Mouse (Mus musculus) lung, embryonic 16.5 days (tissue): ENCODE results near the gene Rab11fip2. TPM values are rescaled to one million over a fixed set of nuclear protein-coding genes. Genes with fewer than 3 reads are reported as not detected.
A peak's percentile ranks its signal among the peaks of the same experiment; 100 is the strongest.

Experiments used
- ATAC-seq: fragments of 200-750 bp; cut with Nextera tagmentation; 2 replicates; pipeline ENCODE4 v1.8.0; 2017; ENCODE audit warnings: low read depth, mild to moderate bottlenecking, moderate library complexity
- H3K27ac ChIP-seq: fragments of 300-500 bp; sonication (generic); 2 replicates; pipeline ENCODE4 v1.5.1; 2014; ENCODE audit warnings: mild to moderate bottlenecking, control low read depth, low read length
- H3K27me3 ChIP-seq: fragments of 300-500 bp; sonication (generic); 2 replicates; pipeline ENCODE4 v1.6.1; 2014; ENCODE audit warnings: low read depth, low read length, mixed read lengths; ENCODE audit not compliant: control insufficient read depth, insufficient read depth
- H3K36me3 ChIP-seq: fragments of 300-500 bp; sonication (generic); 2 replicates; pipeline ENCODE4 v1.6.1; 2014; ENCODE audit warnings: low read length; ENCODE audit not compliant: control insufficient read depth, insufficient read depth
- H3K4me1 ChIP-seq: fragments of 300-500 bp; sonication (generic); replicated peaks from 2 replicates; pipeline ENCODE4 v1.6.1; 2014; ENCODE audit warnings: low read length, mixed read lengths; ENCODE audit not compliant: control insufficient read depth, insufficient read depth
- H3K4me2 ChIP-seq: fragments of 300-500 bp; sonication (generic); 2 replicates; pipeline ENCODE4 v1.6.1; 2014; ENCODE audit warnings: low read depth, low read length, control low read depth
- H3K4me3 ChIP-seq: fragments of 300-500 bp; sonication (generic); 2 replicates; pipeline ENCODE4 v1.5.1; 2014; ENCODE audit warnings: mild to moderate bottlenecking, low read length, control low read depth
- H3K9ac ChIP-seq: fragments of 300-500 bp; sonication (generic); 2 replicates; pipeline ENCODE4 v1.6.1; 2014; ENCODE audit warnings: low read length, control low read depth
- H3K9me3 ChIP-seq: fragments of 300-500 bp; sonication (generic); 2 replicates; pipeline ENCODE4 v1.6.1; 2016; ENCODE audit warnings: low read length; ENCODE audit not compliant: control insufficient read depth
- WGBS: fragments of 180-500 bp; shearing (Covaris S2); extraction: QIAGEN DNeasy Blood & Tissue Kit; methylation state at CpG from one replicate; pipeline ENCODE4 v1.1.7; 2014; 5-methylcytosine and 5-hydroxymethylcytosine counted together
- polyA plus RNA-seq: library from polyadenylated mRNA; unstranded; fragments of >200 nt; fragmentation: Nextera tagmentation; extraction: Ambion mirVana; gene quantifications from 2 replicates; pipeline ENCODE4 v1.2.1, GENCODE M21; 2015

Rab11fip2 gene
- polyA plus RNA-seq: 2.9 and 3.4 TPM in 2 replicates

- WGBS: 0% methylated on average over 45 of the region's 72 CpGs
- H3K4me2 ChIP-seq: peak within 1 kb of the TSS; percentile 75
- peak within 1 kb of the TSS; percentile 80 for H3K4me3 ChIP-seq
- H3K9ac ChIP-seq: peak within 1 kb of the TSS; percentile 92
- H3K4me1 ChIP-seq: peaks cover 6% of the 10 kb centered on the region
- peak; percentile 97 for ATAC-seq
- H3K27me3 ChIP-seq: no peaks in the 10 kb centered on the region
- no peaks in the 10 kb centered on the region for H3K36me3 ChIP-seq
- H3K9me3 ChIP-seq: no peaks in the 10 kb centered on the region
- H3K27ac ChIP-seq: peak within 1 kb of the TSS; percentile 84
Observed at GRCm38 (mm10) chr19:59943322-59943871, at the start of gene Rab11fip2. Gene Rab11fip2 (minus strand): TSS chr19:59943654.

- H3K27me3 ChIP-seq: no peaks in the 10 kb centered on the region
- H3K4me1 ChIP-seq: no peaks in the 10 kb centered on the region
- H3K9ac ChIP-seq: no peak overlapping the region
- 81% methylated on average over 1 of the region's 1 CpGs for WGBS
- no peak overlapping the region for H3K4me3 ChIP-seq
- H3K27ac ChIP-seq: no peak overlapping the region
- H3K9me3 ChIP-seq: no peaks in the 10 kb centered on the region
- ATAC-seq: no peak
- no peak overlapping the region for H3K4me2 ChIP-seq
- H3K36me3 ChIP-seq: no peaks in the 10 kb centered on the region
Observed at GRCm38 (mm10) chr19:59981588-59981987, 38.1 kb upstream of the Rab11fip2 start.

DNA sequence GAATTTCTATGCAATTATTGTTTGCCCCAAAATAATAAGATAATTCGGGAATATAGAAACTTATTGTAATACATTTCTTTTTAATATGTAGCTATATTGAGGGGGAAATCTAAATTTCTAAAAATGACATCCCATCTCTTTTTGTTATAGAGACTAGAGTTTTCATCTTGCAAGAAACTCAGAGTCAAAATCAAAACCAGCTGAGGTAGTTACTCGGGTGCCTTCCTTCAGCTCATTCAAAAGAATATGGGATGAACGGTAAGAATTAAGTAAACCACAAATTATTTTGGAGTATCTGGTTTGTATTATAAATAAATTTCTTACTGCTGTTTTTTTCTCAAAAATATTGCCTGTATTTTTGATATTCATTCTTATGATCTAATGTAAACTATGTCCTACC is 11.5 kb upstream of the Rab11fip2 start:
- ATAC-seq: no peak
- Histone ChIP-seq H3K4me3 (no peak overlapping the region), H3K27ac (no peak overlapping the region), H3K9ac (no peak overlapping the region), H3K27me3 (no peaks in the 10 kb centered on the region), H3K36me3 (no peaks in the 10 kb centered on the region), H3K4me2 (no peak overlapping the region), H3K4me1 (no peaks in the 10 kb centered on the region), H3K9me3 (no peaks in the 10 kb centered on the region)
- WGBS: 78% methylated on average over 3 of the region's 3 CpGs

DNA sequence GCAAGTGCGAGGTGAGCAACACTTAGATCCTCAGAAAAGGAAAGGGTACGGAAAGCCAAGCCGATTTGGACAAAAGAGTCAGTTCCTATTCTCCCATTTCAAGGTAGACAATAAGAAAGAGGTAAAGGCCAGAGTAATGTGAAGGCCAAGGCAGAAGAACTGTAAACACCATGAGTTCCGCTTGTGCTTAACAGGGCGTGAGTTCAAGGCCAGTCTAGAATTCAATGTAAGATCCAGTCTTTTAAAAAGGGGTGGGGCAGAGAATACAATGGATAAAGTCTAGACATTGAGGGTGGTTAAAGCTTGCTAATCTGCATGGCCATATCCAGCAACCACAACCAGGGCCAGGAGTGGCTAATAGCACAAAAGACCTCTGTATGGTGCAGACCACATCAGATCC is 6.3 kb upstream of the Rab11fip2 start:
- 81% methylated on average over 5 of the region's 5 CpGs for WGBS
- Histone ChIP-seq H3K27me3 (no peaks in the 10 kb centered on the region), H3K4me3 (no peak overlapping the region), H3K4me2 (no peak overlapping the region), H3K27ac (no peak overlapping the region), H3K9ac (no peak overlapping the region), H3K36me3 (no peaks in the 10 kb centered on the region), H3K9me3 (no peaks in the 10 kb centered on the region), H3K4me1 (no peaks in the 10 kb centered on the region)
- no peak for ATAC-seq

GRCm38 (mm10) chr19:59942716-59943321 is 635 bp downstream of the Rab11fip2 start:
- Histone ChIP-seq H3K27me3 (no peaks in the 10 kb centered on the region), H3K9me3 (no peaks in the 10 kb centered on the region), H3K9ac (peak overlapping the region; percentile 92), H3K4me1 (peaks cover 6% of the 10 kb centered on the region), H3K4me2 (peak overlapping the region; percentile 75), H3K27ac (peak overlapping the region; percentile 84), H3K4me3 (peak overlapping the region; percentile 80), H3K36me3 (no peaks in the 10 kb centered on the region)
- 3% methylated on average over 26 of the region's 27 CpGs for WGBS
- peak; percentile 86 for ATAC-seq

DNA sequence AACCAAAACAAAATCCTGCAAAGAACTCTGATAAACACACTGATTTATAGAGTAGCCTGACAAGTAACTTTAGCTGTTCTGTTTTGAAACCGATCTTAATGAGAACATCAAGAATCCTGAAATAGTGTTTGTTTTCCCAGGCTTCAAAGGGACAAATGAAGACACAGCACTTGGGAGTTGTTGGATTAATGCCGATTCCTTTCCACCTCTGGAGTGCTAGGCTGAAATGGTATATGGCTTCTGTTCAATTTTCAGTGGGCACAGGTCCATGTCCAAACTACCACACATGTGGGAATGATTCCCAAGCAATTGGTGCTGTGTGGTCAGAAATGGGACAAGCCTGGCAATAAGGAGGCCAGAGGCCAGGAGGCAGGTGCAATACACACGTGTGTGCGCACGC is 3.7 kb downstream of the Rab11fip2 start:
- no peak for ATAC-seq
- no peaks in the 10 kb centered on the region for H3K36me3 ChIP-seq

DNA sequence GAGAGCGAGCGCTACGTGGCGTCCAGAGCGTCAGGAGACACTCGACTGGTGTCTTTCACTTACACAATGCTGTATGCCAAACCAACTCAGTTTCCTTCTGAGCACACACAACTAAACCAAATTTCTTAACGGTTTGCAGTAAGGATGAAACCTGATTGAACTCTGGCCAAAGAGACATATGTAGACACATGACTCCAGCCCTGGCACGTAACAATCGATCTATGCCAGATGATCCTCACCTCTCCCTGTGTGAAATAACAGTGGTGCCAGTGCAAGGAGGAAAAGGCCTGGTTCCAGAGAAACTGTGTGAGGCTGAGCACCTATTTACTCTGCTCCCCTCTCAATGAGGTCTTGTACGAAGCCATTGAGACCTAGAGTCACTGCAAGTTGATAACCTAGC is 11.4 kb downstream of the Rab11fip2 start:
- Histone ChIP-seq H3K36me3 (no peaks in the 10 kb centered on the region), H3K27ac (no peak overlapping the region), H3K9me3 (no peaks in the 10 kb centered on the region), H3K27me3 (no peaks in the 10 kb centered on the region), H3K4me2 (no peak overlapping the region), H3K4me3 (no peak overlapping the region), H3K4me1 (no peaks in the 10 kb centered on the region), H3K9ac (no peak overlapping the region)
- 83% methylated on average over 10 of the region's 10 CpGs for WGBS
- ATAC-seq: no peak

More for the DNA sequence above, 3.7 kb downstream of the Rab11fip2 start:
- peaks cover 6% of the 10 kb centered on the region for H3K4me1 ChIP-seq
- H3K27me3 ChIP-seq: no peaks in the 10 kb centered on the region
- no peak overlapping the region for H3K9ac ChIP-seq
- no peak overlapping the region for H3K4me2 ChIP-seq
- WGBS: 68% methylated on average over 5 of the region's 5 CpGs
- no peak overlapping the region for H3K27ac ChIP-seq
- H3K4me3 ChIP-seq: no peak overlapping the region
- H3K9me3 ChIP-seq: no peaks in the 10 kb centered on the region

DNA sequence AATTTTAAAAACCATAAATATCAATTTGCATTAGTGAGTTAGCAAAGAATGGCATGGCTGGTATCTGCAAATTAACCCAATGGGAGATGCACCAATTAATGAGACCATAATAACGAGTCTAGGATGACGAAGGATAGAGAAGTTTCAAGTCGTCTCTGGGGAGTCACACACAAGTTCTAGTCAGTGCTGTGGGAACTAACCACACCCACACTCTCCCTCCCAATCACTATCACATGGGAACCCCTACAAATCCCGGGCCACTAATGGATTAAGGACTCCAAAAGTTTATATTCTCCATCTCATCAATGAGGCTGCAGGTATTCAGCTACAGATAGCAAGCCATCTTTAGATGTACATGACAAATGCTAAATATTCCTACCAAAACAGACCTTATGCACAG is 14.8 kb downstream of the Rab11fip2 start:
- no peaks in the 10 kb centered on the region for H3K9me3 ChIP-seq
- no peak overlapping the region for H3K4me3 ChIP-seq
- H3K9ac ChIP-seq: no peak overlapping the region
- ATAC-seq: no peak
- no peak overlapping the region for H3K27ac ChIP-seq
- H3K4me2 ChIP-seq: no peak overlapping the region
- WGBS: 74% methylated on average over 4 of the region's 4 CpGs
- H3K36me3 ChIP-seq: no peaks in the 10 kb centered on the region
- H3K27me3 ChIP-seq: no peaks in the 10 kb centered on the region
- H3K4me1 ChIP-seq: no peaks in the 10 kb centered on the region

- Histone ChIP-seq H3K9ac (no peak overlapping the region), H3K4me3 (no peak overlapping the region), H3K27me3 (no peaks in the 10 kb centered on the region), H3K36me3 (no peaks in the 10 kb centered on the region), H3K9me3 (no peaks in the 10 kb centered on the region), H3K4me1 (no peaks in the 10 kb centered on the region), H3K27ac (no peak overlapping the region), H3K4me2 (no peak overlapping the region)
- 81% methylated on average over 1 of the region's 1 CpGs for WGBS
- ATAC-seq: no peak
Observed at GRCm38 (mm10) chr19:59926125-59926524, 17.3 kb downstream of the Rab11fip2 start.
